ENCODE assay signal across 1 mouse cellular context in the genomic region with DNA sequence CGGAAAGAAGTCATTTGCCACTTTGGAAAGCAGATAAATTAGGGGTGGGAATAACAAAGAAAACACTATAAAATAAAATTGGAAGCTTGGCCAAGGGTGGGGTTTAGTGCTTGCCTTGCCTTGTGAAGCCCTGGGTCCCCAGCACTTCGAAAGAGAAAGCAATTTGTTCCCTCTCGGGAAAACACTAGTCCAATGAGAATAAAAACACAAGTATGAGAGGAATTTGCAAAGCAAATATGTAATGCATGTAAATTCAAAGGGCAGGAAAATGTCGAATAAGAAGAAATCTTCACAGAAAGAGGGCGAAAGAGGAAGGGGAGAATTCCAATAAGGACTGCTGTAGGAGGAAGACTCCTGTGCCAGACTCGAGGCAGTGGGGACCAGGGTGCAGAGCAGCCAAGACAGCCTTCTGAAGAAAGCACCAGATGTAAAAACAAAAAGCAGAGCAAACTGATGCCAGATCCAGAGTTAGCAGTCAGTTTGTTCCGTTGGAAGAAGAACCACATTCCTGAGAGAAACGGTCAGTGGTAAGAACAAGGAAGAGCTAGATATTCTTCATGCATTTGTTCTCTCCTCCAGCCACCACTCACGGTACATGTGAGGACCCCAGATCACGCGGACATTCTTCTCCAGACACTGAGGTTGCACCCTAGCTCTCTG.
TF ChIP-seq lines count a peak whose summit lies in the region.

No protein-coding gene starts in this region.

TF ChIP-seq in CH12.LX, 34 proteins besides CTCF, POLR2A, EP300 and RAD21 (continued from another document):
- TF ChIP-seq ZNF384 (IDR thresholded peaks at IDR 0.05; ENCODE audit: low read depth, low read length) (no peak), UBTF (IDR thresholded peaks at IDR 0.05; ENCODE audit: low read depth, low read length) (no peak), MEF2A (IDR thresholded peaks at IDR 0.05; ENCODE audit: borderline replicate concordance, low read depth, low read length) (no peak; the same call in 1 of the 2 replicates)
